Mouse (Mus musculus) yolk sac, embryonic 10.5 days (tissue): ENCODE measurements around the gene Ebna1bp2.

Source experiments
- DNase-seq: peaks from one replicate; pipeline ENCODE4 v3.0.0-alpha.2; 2017; ENCODE audit warnings: low spot score

The Ebna1bp2 gene

GRCm38 (mm10) chr4:118620279-118620966 is at the start of gene Ebna1bp2, which contains the start of gene Cfap57:
TSS of gene Ebna1bp2 (plus strand) at chr4:118620799.
TSS of gene Cfap57 (minus strand) at chr4:118620777.
- peak; percentile 91 for DNase-seq

- DNase-seq = no peak
Measured at GRCm38 (mm10) chr4:118571441-118571840, 49.2 kb upstream of the Ebna1bp2 start.

DNA sequence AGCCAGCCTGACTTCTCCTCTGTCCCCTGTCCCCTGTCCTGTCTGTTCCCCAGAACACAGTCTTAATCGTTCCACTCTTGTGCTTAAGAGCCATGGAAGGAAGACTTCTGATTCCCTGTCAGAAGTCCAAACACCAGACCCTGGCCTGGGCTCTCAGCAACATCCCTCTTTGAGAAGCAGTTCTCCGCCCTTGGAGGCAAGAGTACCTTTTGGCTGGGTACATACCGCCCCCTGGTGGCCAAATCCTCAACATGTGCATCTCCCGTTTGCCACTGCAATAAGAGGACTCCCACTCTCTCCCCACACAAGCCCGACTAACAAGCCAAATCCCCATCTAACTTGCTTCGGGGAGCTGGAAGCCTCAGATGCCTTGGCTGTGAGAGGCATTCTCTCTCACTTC is 44.5 kb upstream of the Ebna1bp2 start:
- DNase-seq = peak; percentile 70

GRCm38 (mm10) chr4:118579313-118579712 is 41.3 kb upstream of the Ebna1bp2 start:
- no peak for DNase-seq

- no peak for DNase-seq
Measured at GRCm38 (mm10) chr4:118581508-118581907, 39.1 kb upstream of the Ebna1bp2 start.

GRCm38 (mm10) chr4:118582629-118583028 is 38.0 kb upstream of the Ebna1bp2 start:
- DNase-seq = no peak

DNA sequence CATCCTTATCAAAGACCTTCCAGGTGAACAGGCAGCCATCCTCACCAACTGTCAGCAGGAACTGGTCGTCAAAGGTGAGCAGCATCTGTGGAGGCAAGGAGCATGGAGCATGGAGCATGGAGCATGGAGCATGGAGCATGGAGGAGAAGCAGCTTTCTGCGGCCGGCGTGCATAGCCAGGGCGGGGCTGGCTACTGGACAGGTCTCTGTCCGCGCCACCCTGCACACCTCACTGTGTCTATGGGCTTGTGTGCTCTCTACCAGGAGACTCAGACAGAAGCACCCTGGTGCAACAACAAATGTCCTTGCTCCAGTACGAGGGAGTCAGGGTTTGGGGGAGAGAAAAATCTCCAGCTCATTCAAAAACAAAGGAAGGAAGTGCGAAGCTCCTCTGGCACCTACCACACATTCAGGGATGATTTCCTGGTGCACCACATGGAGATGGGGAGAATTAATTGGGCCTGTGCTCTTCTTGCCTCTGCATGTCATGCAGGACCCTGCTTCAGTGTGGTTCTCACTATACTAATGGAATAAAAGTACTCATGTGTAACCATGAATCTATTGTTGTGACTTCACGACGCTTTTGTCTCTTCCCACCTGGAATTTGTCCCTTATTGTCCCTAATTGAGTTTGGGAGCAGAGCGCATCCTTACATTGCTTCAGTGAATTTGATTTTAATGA is 31.4 kb upstream of the Ebna1bp2 start:
- DNase-seq = no peak

DNA sequence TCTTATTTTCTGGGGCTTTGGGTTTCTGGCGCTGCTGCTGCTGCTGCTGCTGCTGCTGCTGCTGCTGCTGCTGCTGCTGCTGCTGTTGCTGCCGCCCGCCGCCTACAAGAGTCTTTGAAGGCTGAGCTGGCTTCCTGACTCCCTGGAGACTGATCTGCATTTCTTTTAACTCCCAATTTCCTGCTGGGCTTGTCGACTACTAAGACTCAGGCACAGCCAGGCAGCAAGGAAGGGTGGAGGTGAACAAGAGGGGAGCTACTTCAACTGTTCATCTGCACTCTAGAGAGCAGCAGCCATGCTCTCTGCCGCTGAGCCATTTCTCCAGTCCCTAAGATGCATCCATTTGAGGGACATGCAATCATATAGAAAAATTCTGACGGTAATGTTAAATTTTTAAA is 30.9 kb upstream of the Ebna1bp2 start:
- no peak for DNase-seq

- DNase-seq = no peak
Measured at GRCm38 (mm10) chr4:118604065-118604464, 16.5 kb upstream of the Ebna1bp2 start.

DNA sequence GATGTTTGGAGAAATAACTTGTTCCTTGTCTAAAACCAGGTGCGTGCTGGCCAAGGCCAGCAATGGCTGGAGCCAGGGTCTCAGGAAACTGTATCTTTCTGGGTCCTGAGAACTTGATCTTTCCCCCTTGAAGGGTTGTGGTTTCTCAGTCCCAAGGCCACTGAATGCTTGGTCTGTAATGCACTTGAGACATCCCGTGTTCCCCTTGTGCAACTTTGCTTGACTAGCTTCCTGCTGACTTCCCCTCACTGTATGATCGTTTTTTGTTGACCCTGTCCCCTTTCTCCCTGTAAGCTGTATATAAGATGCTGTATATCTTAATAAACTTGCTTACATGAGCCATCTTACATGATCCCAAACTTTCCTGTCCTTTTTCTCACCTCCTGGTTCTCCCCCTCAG is 10.8 kb upstream of the Ebna1bp2 start:
- DNase-seq = no peak

DNA sequence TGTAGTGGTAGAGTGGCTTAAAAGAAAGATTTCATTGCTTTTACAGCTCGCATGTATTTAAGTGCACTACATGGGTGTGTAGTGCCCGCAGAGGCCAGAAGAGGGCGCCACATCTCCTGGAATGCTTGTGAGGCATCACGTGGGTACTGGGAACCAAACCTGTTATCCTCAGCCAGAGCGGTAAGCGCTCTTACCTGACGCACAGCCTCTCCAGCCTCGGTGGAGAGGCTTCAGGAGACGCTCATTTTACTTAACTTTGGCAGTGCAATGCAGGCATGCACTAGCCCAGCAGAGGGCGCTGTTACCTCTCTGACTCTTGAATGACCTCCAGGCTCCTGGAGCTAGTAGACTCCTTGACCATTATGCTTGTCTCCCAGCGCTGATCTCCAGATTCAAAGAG is 8.0 kb upstream of the Ebna1bp2 start:
- no peak for DNase-seq

GRCm38 (mm10) chr4:118615412-118615811 is 5.2 kb upstream of the Ebna1bp2 start:
- no peak for DNase-seq

DNA sequence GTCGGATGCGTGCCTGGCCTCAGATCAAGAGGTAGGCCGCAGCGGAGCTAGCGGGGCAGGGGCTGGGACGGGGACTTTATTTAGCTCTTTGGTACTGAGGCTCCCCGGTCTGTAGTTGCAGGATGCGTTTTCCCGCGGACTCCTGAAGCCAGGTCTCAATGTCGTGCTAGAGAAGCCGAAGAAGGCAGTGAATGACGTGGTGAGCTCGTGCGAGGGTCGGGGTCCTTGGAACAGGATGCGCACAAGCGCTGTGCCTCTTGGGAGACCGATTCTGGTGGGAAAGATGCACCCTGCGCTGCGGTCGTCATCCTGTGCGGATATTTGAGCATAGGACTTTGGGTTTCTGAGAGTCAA is 345 bp downstream of the Ebna1bp2 start:
- DNase-seq = no peak

GRCm38 (mm10) chr4:118621781-118622180 is 1.2 kb downstream of the Ebna1bp2 start:
- DNase-seq = no peak

DNA sequence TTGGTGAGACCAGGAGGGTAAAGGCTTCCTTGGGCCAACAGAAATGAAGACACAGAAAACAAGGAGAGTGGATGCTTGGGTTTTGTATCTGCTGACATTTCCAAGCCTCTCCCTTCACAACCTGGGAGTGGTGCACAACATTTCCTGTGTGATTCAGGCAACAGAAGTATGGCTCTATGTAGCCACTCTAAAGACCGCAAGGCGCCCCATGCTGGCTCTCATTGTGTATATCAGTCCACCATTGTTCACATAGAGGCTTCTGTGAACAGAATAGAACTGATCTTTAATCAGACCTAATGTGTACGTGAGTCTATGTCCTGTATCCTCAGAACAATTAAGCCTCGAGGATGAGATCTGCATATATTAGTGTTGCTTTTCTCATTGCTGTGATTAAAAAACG is 9.7 kb downstream of the Ebna1bp2 start:
- no peak for DNase-seq

DNA sequence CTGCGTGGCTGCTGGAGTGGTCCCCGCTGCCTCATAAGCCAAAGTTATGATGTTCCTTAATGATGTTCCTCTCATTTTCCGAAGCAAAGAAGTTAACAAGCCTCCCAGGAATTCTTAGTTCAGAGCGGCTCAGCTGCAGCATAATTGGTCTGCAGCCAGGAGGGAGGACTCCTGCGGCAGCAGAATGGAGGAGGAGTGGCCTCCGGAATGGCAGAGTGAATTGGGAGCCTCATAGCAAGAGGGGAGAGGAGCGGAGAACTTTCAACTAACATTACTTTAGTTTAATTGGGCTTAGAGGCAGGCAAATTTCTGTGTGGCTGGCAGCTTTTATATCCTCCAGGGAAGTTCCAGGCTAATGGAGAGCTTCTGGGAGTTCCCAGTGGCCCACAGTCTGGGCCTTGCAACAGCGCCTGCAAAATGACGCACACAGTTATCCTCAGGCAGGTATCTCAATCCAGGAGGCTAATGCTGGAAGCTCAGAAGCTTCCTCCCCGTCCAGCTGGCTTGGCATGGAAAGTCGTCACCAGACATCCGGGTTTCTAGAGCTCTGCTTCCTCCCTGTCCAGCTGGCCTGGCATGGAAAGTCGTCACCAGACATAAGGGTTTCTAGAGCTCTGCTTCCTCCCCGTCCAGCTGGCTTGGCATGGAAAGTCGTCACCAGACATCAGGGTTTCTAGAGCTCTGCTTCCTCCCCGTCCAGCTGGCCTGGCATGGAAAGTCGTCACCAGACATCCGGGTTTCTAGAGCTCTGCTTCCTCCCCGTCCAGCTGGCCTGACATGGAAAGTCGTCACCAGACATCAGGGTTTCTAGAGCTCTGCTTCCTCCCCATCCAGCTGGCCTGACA is 22.0 kb downstream of the Ebna1bp2 start:
- DNase-seq = no peak

DNA sequence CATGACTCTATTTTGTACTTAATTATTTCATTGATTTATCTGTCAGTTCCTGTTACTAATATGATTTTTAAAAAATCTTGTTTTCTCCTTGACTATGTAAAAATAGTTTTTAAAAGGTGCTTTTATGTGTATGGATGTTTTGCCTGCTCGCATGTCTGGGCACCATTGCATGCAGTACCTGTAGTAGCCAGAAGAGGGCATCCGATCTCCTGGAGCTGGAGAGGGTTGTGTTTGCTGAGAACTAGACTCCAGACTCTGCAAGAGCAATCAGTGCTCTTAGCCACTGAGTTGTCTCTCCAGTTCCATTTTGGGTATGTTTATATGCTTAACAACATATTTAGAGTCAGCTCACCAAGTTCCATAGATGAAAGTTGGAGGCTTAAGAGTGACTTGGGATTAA is 24.6 kb downstream of the Ebna1bp2 start:
- peak; percentile 36 for DNase-seq

- DNase-seq = no peak
Measured at GRCm38 (mm10) chr4:118658652-118659051, 38.1 kb downstream of the Ebna1bp2 start, which contains the start of gene Olfr62. TSS of gene Olfr62 (plus strand) at chr4:118658952.
